Mouse (Mus musculus) heart, embryonic 11.5 days (tissue): ENCODE measurements around the gene 1500015O10Rik. TPM values are rescaled to one million over a fixed set of nuclear protein-coding genes. Genes with fewer than 3 reads are reported as not detected.

Source experiments
- ATAC-seq: fragments of 200-750 bp; cut with Nextera tagmentation; replicated peaks from 2 replicates; pipeline ENCODE4 v1.8.0; 2017; ENCODE audit warnings: moderate library complexity; ENCODE audit not compliant: insufficient number of reproducible peaks, low FRiP score, low TSS enrichment
- H3K27ac ChIP-seq: fragments of 300-500 bp; sonication (generic); 2 replicates; pipeline ENCODE4 v1.5.1; 2014; ENCODE audit warnings: mild to moderate bottlenecking, low read depth, low read length
- H3K27me3 ChIP-seq: fragments of 300-500 bp; sonication (generic); 2 replicates; pipeline ENCODE4 v1.6.1; 2014; ENCODE audit warnings: mild to moderate bottlenecking, low read length, mixed read lengths; ENCODE audit not compliant: control insufficient read depth, insufficient read depth
- H3K36me3 ChIP-seq: fragments of 300-500 bp; sonication (generic); 2 replicates; pipeline ENCODE4 v1.6.1; 2014; ENCODE audit warnings: mild to moderate bottlenecking, low read length, moderate library complexity, mixed read lengths; ENCODE audit not compliant: control insufficient read depth, insufficient read depth
- H3K4me1 ChIP-seq: fragments of 300-500 bp; sonication (generic); 2 replicates; pipeline ENCODE4 v1.6.1; 2014; ENCODE audit warnings: low read length; ENCODE audit not compliant: control insufficient read depth, insufficient read depth
- H3K4me2 ChIP-seq: fragments of 300-500 bp; sonication (generic); 2 replicates; pipeline ENCODE4 v1.6.1; 2014; ENCODE audit warnings: mild to moderate bottlenecking, moderate library complexity
- H3K4me3 ChIP-seq: fragments of 300-500 bp; sonication (generic); 2 replicates; pipeline ENCODE4 v1.5.1; 2014; ENCODE audit warnings: low read depth, low read length
- H3K9ac ChIP-seq: fragments of 300-500 bp; sonication (generic); 2 replicates; pipeline ENCODE4 v1.6.1; 2014; ENCODE audit warnings: mild to moderate bottlenecking, low read depth, low read length, moderate library complexity
- H3K9me3 ChIP-seq: fragments of 300-500 bp; sonication (generic); replicated peaks from 2 replicates; pipeline ENCODE4 v1.6.1; 2016; ENCODE audit warnings: low read length; ENCODE audit not compliant: control insufficient read depth
- WGBS: fragments of 180-500 bp; shearing (Covaris S2); extraction: QIAGEN DNeasy Blood & Tissue Kit; methylation state at CpG from one replicate; pipeline ENCODE4 v1.1.7; 2014; ENCODE audit not compliant: insufficient replicate concordance; 5-methylcytosine and 5-hydroxymethylcytosine counted together
- polyA plus RNA-seq: library from polyadenylated mRNA; unstranded; fragments of >200 nt; fragmentation: Nextera tagmentation; extraction: Ambion mirVana; gene quantifications from 2 replicates; pipeline ENCODE4 v1.2.1, GENCODE M21; 2014

The 1500015O10Rik gene
- polyA plus RNA-seq, 1 experiment from 2014 or later = 3.2 TPM

DNA sequence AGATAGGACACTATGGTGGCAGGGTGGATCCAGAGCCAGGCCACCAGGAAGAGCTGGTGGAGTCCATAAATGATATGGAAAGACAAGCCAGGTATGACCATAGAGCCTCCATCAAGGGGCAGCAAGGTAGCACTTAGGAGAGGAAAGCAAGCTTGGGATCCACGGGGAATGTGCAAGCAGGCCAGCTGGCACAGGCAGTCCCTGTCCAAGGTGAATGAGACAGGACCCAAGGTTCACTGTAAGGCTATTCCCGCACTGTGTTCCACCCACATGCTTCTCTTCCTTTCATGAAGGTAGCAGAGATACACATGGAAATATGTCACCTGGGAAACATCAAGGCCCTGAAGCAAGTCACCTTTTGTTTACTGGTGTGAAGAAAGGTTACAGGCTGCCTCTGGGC, 34.1 kb downstream of the 1500015O10Rik start:
- Histone ChIP-seq H3K9me3 (no peaks in the 10 kb centered on the region), H3K4me1 (no peaks in the 10 kb centered on the region), H3K27ac (no peak overlapping the region), H3K27me3 (no peaks in the 10 kb centered on the region), H3K36me3 (peaks cover 3% of the 10 kb centered on the region; the same call in 1 of the 2 replicates), H3K4me3 (no peak overlapping the region), H3K9ac (no peak overlapping the region), H3K4me2 (no peak overlapping the region)
- ATAC-seq = no peak
- WGBS = 87% methylated on average over 2 of the region's 2 CpGs

GRCm38 (mm10) chr1:43766328-43766727, 35.9 kb downstream of the 1500015O10Rik start:
- Histone ChIP-seq H3K36me3 (peaks cover 3% of the 10 kb centered on the region; the same call in 1 of the 2 replicates), H3K27me3 (no peaks in the 10 kb centered on the region), H3K27ac (no peak overlapping the region), H3K9ac (no peak overlapping the region), H3K4me3 (no peak overlapping the region), H3K9me3 (no peaks in the 10 kb centered on the region), H3K4me1 (no peaks in the 10 kb centered on the region), H3K4me2 (no peak overlapping the region)
- WGBS = 94% methylated on average over 2 of the region's 2 CpGs
- ATAC-seq = no peak

- Histone ChIP-seq H3K9me3 (no peaks in the 10 kb centered on the region), H3K36me3 (peaks cover 11% of the 10 kb centered on the region; the same call in 1 of the 2 replicates), H3K27ac (no peak overlapping the region), H3K27me3 (no peaks in the 10 kb centered on the region), H3K9ac (no peak overlapping the region), H3K4me1 (no peaks in the 10 kb centered on the region), H3K4me3 (no peak overlapping the region), H3K4me2 (no peak overlapping the region)
- 90% methylated on average over 4 of the region's 4 CpGs for WGBS
- ATAC-seq = no peak
Observed at GRCm38 (mm10) chr1:43768385-43768990, 38.1 kb downstream of the 1500015O10Rik start.

DNA sequence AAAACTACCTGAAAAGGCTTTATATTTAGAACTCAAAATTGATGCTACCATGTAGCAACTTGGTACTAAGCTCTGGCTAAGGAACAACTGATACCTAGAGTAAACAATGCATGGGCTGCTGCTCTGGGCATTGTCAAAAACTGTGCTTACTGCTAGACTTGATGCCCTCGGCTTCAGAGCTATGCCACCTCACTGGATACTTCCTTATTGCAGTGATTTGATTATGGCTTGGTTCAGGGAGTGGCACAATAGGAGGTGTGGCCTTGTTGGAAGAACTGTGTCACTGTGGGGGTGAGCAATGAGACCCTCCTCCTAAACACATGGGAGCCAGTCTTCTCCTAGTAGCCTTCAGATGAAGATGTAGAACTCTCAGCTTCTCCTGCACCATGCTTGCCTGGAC, 38.9 kb downstream of the 1500015O10Rik start:
- Histone ChIP-seq H3K27ac (no peak overlapping the region), H3K36me3 (peaks cover 15% of the 10 kb centered on the region; the same call in 1 of the 2 replicates), H3K4me2 (no peak overlapping the region), H3K4me3 (no peak overlapping the region), H3K9me3 (no peaks in the 10 kb centered on the region), H3K9ac (no peak overlapping the region), H3K27me3 (no peaks in the 10 kb centered on the region), H3K4me1 (no peaks in the 10 kb centered on the region)
- WGBS = 60% methylated on average over 1 of the region's 1 CpGs
- no peak for ATAC-seq

- no peak for ATAC-seq
- no peak overlapping the region for H3K9ac ChIP-seq
- WGBS = 83% methylated on average over 3 of the region's 3 CpGs
Observed at GRCm38 (mm10) chr1:43770032-43770431, 39.6 kb downstream of the 1500015O10Rik start.

DNA sequence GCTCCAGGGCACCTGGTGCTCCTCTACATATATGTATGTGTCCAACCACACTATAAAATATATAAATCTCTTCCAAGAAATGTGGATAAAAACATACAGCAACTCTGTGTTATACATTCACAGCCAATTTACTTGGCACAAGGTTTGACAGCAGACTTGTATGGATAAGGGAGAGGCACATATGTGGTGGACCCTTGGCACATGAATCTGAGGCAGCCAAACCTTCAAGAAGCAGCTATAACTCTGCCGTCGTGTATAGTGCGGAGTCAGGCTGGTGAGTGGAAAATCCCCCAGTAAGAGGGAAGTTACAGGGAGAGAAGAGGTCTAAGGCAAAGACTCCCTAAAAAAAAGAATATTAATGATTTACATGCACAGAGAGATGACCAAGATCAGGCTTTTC, 42.3 kb downstream of the 1500015O10Rik start:
- WGBS = 93% methylated on average over 3 of the region's 3 CpGs
- H3K36me3 ChIP-seq = peaks cover 12% of the 10 kb centered on the region; the same call in 1 of the 2 replicates
- H3K4me1 ChIP-seq = no peaks in the 10 kb centered on the region
- no peak for ATAC-seq
- H3K4me2 ChIP-seq = no peak overlapping the region
- H3K9me3 ChIP-seq = no peaks in the 10 kb centered on the region
- H3K27ac ChIP-seq = no peak overlapping the region
- H3K9ac ChIP-seq = no peak overlapping the region
- H3K4me3 ChIP-seq = no peak overlapping the region
- H3K27me3 ChIP-seq = no peaks in the 10 kb centered on the region

More at GRCm38 (mm10) chr1:43770032-43770431, 39.6 kb downstream of the 1500015O10Rik start:
- Histone ChIP-seq H3K36me3 (peaks cover 15% of the 10 kb centered on the region; the same call in 1 of the 2 replicates), H3K4me1 (no peaks in the 10 kb centered on the region), H3K27ac (no peak overlapping the region), H3K27me3 (no peaks in the 10 kb centered on the region), H3K4me3 (no peak overlapping the region), H3K4me2 (no peak overlapping the region), H3K9me3 (no peaks in the 10 kb centered on the region)

- ATAC-seq = no peak
- Histone ChIP-seq H3K4me1 (no peaks in the 10 kb centered on the region), H3K4me3 (no peak overlapping the region), H3K36me3 (peaks cover 12% of the 10 kb centered on the region), H3K27ac (no peak overlapping the region), H3K9me3 (no peaks in the 10 kb centered on the region), H3K27me3 (no peaks in the 10 kb centered on the region), H3K4me2 (no peak overlapping the region), H3K9ac (no peak overlapping the region)
- 93% methylated on average over 4 of the region's 4 CpGs for WGBS
Observed at GRCm38 (mm10) chr1:43774126-43774525, 43.7 kb downstream of the 1500015O10Rik start.

DNA sequence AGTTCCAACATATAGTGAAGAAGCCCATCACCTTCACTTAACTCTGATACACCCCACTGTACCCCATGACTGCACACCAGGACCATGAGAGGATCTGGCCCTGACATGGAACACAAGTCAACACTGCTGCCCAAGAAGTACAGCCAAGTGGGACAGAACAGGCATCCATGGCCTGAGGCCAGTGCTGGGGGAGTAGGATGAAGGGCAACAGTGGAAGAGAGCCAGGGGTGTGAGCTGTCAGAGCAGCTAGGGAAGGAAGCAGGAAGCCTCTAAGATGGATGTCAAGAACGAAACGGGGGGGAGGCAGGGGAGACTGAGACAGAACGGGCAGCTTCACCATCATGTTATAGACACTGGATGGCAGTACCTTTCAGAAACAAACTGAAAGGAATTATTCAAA, 45.7 kb downstream of the 1500015O10Rik start:
- no peak overlapping the region for H3K4me3 ChIP-seq
- H3K9me3 ChIP-seq = no peaks in the 10 kb centered on the region
- H3K4me1 ChIP-seq = no peaks in the 10 kb centered on the region
- no peak overlapping the region for H3K9ac ChIP-seq
- ATAC-seq = no peak
- 88% methylated on average over 3 of the region's 3 CpGs for WGBS
- H3K27ac ChIP-seq = no peak overlapping the region
- H3K27me3 ChIP-seq = no peaks in the 10 kb centered on the region
- peaks cover 12% of the 10 kb centered on the region for H3K36me3 ChIP-seq
- no peak overlapping the region for H3K4me2 ChIP-seq

DNA sequence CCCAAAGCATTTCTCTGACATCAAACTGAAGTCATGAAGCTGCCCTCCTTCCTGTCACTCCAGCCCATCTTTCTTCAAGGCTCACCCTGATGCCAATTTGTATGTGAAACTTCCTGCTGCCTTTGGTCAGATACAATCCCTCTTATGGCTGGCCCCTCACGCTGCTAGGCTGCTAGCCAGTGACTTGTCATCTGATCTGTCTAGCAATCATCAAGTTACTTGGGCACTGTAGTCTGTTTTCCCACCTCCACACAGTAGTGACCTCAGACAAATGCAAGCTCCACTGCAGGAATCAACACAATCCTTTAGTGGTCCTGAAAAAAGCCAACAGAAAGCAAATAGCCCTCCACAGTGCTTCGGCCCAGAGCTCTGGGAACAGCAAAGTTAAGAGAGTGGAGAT, 50.8 kb downstream of the 1500015O10Rik start:
- no peak overlapping the region for H3K4me2 ChIP-seq
- H3K4me3 ChIP-seq = no peak overlapping the region
- H3K9me3 ChIP-seq = no peaks in the 10 kb centered on the region
- H3K4me1 ChIP-seq = no peaks in the 10 kb centered on the region
- WGBS = 55% methylated on average over 2 of the region's 2 CpGs
- no peaks in the 10 kb centered on the region; the same call in none of the 2 replicates for H3K36me3 ChIP-seq
- no peak overlapping the region for H3K27ac ChIP-seq
- ATAC-seq = no peak
- 0 out of 2 replicates have a peak overlapping the region, but pooled peaks have one; percentile 5 for H3K9ac ChIP-seq
- H3K27me3 ChIP-seq = no peaks in the 10 kb centered on the region
